Mouse (Mus musculus) hindbrain, embryonic 14.5 days (tissue): ENCODE measurements around the gene Gm21870. TPM values are rescaled to one million over a fixed set of nuclear protein-coding genes. Genes with fewer than 3 reads are reported as not detected.
"Not testable (repeated sequence)": the region's sequence is repeated elsewhere in the genome, so short reads cannot be mapped to it uniquely, and the experiment has no call there.

Experiments used
- ATAC-seq: fragments of 200-750 bp; cut with Nextera tagmentation; 2 replicates; pipeline ENCODE4 v1.8.0; 2017; ENCODE audit warnings: moderate number of reproducible peaks, mild to moderate bottlenecking, moderate TSS enrichment, moderate library complexity; ENCODE audit not compliant: low FRiP score
- DNase-seq: peaks from one replicate; pipeline ENCODE4 v3.0.0-alpha.2; 2015; ENCODE audit warnings: low spot score
- H3K27ac ChIP-seq: fragments of 300-500 bp; sonication (generic); 2 replicates; pipeline ENCODE4 v1.5.1; 2014; ENCODE audit warnings: mild to moderate bottlenecking, moderate library complexity
- H3K27me3 ChIP-seq: fragments of 300-500 bp; sonication (generic); 2 replicates; pipeline ENCODE4 v1.6.1; 2014; ENCODE audit warnings: mild to moderate bottlenecking, low read length, mixed read lengths; ENCODE audit not compliant: control insufficient read depth, insufficient read depth
- H3K36me3 ChIP-seq: fragments of 300-500 bp; sonication (generic); replicated peaks from 2 replicates; pipeline ENCODE4 v1.6.1; 2014; ENCODE audit not compliant: control insufficient read depth, insufficient read depth
- H3K4me1 ChIP-seq: fragments of 300-500 bp; sonication (generic); replicated peaks from 2 replicates; pipeline ENCODE4 v1.6.1; 2014; ENCODE audit warnings: antibody characterized with exemption, low read length, mixed read lengths; ENCODE audit not compliant: control insufficient read depth, insufficient read depth
- H3K4me2 ChIP-seq: fragments of 300-500 bp; sonication (generic); replicated peaks from 2 replicates; pipeline ENCODE4 v1.6.1; 2014; ENCODE audit warnings: mild to moderate bottlenecking, moderate library complexity
- H3K4me3 ChIP-seq: fragments of 300-500 bp; sonication (generic); replicated peaks from 2 replicates; pipeline ENCODE4 v1.5.1; 2014; ENCODE audit warnings: mild to moderate bottlenecking, low read length
- H3K9ac ChIP-seq: fragments of 300-500 bp; sonication (generic); 2 replicates; pipeline ENCODE4 v1.6.1; 2014
- H3K9me3 ChIP-seq: fragments of 300-500 bp; sonication (generic); 2 replicates; pipeline ENCODE4 v1.6.1; 2016; ENCODE audit warnings: low read length; ENCODE audit not compliant: control insufficient read depth
- WGBS: fragments of 180-500 bp; shearing (Covaris S2); extraction: QIAGEN DNeasy Blood & Tissue Kit; methylation state at CpG from one replicate; pipeline ENCODE4 v1.1.7; 2014; 5-methylcytosine and 5-hydroxymethylcytosine counted together
- polyA plus RNA-seq: library from polyadenylated mRNA; unstranded; fragments of >200 nt; fragmentation: Nextera tagmentation; extraction: Ambion mirVana; gene quantifications from 2 replicates; pipeline ENCODE4 v1.2.1, GENCODE M21; 2014

The Gm21870 gene
- not detected in 2 replicates for polyA plus RNA-seq

DNA sequence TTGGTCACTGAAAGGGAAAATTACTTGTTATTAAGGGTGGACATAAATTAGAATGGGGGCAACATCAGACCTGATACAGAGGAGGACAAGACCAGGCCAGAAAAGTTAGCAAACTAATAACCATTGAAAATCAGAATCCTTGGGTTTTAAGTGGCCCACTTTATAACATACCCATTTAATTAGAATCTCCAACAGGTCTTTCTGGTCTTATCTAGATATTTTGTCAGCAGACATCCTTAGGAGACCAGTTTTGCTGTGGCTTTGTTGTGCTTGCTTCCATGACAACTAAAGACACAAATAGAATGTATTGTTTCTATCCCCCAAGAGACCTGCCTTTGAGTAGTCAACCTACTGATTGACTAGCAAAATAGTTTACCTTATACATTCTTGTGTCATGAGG is at the start of gene Gm21870:
TSS of gene Gm21870 (minus strand) at position 101 of the 400 bp plus-strand sequence.
- not testable (repeated sequence) for H3K27me3 ChIP-seq, ATAC-seq, DNase-seq

GRCm38 (mm10) chrX:33956440-33956839 is 30.2 kb downstream of the Gm21870 start, which contains the start of gene Btbd35f6:
Btbd35f6 (minus strand) TSS chrX:33956540.
- H3K9me3 ChIP-seq: not testable (repeated sequence)

More for the DNA sequence above, at the start of gene Gm21870:
- H3K4me3 ChIP-seq, H3K4me2 ChIP-seq, H3K9ac ChIP-seq, H3K4me1 ChIP-seq, H3K36me3 ChIP-seq, H3K27ac ChIP-seq, H3K9me3 ChIP-seq: not testable (repeated sequence)

More at GRCm38 (mm10) chrX:33956440-33956839, 30.2 kb downstream of the Gm21870 start, which contains the start of gene Btbd35f6:
- H3K27me3 ChIP-seq, ATAC-seq, H3K9ac ChIP-seq, H3K4me2 ChIP-seq, H3K27ac ChIP-seq, H3K4me1 ChIP-seq, H3K4me3 ChIP-seq, H3K36me3 ChIP-seq, DNase-seq: not testable (repeated sequence)
- WGBS: 90% methylated on average over 2 of the region's 4 CpGs

Other genes with a start within 250 kb of the Gm21870 start
- not detected in 2 replicates for gene Btbd35f6, start 30.3 kb downstream of the Gm21870 start, polyA plus RNA-seq
- not detected in 2 replicates for gene Btbd35f9, start 174.7 kb upstream of the Gm21870 start, polyA plus RNA-seq